Mouse (Mus musculus): ENCODE results near the gene B9d1. TPM values are rescaled to one million over a fixed set of nuclear protein-coding genes. Genes with fewer than 3 reads are reported as not detected.

The B9d1 gene
- total RNA-seq, 2 experiments from 2014 or later, result 14.3 to 17.0 TPM

DNA sequence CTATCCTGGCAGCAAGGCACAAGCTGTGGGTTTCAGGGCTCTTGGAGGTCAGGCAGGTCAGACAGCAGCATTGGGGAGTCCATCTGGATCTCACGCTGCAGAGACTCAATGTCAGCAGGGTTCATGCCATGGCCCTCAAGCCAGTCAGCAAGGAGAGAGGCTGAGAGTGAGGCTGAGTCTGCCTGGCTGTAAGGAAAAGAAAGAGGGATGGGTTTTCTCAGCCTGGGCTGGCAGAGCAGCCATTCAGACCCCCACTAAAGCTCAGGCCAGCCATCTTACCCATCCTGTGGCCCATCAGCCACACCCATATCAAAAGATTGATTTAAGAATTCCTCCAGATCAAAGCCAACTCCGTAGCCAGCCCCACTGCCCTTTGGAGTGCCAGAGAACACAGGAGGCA is 15.9 kb upstream of the B9d1 start:
- no peak for DNase-seq

DNA sequence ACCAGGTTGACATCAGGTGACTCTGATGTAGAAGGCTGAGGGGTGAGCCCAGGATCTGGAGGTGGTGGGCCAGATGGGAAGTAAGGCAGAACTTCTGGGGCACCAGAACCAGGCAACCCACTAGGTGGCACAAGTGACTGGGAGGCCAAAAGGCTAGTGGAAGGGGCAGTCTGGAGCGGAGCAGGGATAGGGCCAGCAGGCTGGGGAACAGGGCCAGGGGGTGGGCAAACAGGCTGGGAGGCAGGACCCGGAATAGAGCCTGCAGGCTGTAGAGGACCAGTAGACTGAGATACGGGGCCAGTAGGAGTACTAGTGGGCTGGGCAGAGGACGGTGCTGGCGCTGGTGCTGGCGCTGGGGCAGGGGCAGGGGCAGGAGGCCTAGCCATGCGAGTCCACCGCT is 15.1 kb upstream of the B9d1 start:
- DNase-seq, result no peak

DNA sequence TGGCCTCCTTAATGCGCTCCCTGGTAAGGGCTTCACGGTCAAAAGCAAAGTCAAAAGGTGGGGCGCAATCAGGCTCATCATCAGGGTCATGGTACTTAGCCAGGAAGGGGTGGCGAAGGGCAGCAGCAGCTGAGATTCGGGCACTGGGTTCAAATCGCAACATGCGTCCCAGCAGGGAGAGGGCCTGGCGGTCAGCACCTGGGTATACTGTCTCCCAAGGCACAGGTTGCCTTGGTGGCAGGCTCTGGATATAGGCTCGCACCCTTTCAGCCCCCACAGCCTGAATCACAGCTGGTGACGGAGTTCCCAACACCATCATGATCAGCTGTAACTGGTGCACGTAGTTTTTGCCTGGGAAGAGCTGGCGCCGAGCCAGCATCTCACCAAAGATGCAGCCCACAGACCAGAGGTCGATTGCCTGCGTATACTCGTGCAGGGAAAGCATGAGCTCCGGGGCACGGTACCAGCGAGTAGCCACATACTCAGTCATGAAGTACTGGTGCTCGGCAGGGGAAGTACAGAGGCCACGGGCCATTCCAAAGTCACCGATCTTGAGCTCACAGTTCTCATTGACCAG is 13.9 kb upstream of the B9d1 start:
- DNase-seq, result no peak

DNA sequence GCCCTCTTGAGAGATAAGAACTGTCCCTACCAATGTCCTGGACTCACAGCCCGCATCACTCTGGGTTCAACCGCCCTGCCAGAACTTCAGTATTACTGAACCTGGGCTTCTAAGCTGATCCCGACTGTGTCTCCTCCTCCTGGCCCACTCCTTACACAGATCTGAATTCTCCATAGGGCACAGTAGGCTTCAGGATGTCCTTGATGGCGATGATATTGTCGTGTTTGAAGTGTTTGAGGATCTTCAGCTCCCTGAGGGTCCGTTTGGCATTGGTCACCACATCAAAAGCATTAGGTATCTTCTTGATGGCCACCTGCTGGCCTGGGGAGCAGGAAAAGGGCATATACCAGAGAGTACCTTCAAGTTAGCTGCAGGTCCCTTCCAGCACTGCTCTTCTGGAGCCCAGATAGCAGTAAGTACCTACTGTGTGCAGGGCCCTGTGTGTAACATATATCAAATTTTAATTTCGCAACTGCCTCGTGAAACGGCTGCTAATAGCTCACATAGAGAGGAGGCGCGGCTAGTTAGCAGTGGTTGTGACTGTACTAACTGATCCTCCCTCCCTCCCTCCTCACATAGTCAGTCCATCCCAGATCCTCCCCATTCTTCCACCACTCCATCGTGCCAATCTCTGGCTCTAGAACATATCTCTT is 12.1 kb upstream of the B9d1 start:
- DNase-seq, result no peak

DNA sequence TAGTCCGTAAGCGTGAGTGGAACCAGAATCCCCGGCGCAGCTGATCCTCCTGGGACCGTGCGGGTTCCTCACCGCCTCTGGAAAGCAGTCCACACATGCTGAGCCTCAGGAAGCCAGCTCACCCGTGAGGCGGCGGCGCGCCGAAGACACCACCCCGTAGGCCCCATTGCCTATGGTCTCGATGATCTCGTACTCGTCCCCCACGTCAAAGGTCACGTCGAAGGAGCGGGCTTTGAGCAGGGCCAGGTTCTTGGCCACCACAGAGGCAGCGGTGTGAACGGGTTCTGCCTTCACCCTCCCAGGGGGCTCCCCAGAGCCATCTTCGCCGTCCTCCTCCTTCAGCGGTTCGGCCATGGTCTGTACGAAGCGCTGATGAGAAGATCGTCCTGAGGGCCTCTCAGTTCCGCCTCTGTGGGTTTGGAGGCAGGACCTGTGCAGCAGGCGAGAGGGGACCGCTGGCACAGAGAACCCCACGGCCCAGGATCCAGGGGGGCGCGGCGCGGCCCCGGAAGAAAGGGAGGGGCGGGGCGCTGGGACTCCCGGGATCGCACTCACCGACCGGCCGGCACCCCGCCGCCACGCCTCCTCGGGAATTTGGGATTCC is 11.3 kb upstream of the B9d1 start:
- peak; percentile 44 for DNase-seq

DNA sequence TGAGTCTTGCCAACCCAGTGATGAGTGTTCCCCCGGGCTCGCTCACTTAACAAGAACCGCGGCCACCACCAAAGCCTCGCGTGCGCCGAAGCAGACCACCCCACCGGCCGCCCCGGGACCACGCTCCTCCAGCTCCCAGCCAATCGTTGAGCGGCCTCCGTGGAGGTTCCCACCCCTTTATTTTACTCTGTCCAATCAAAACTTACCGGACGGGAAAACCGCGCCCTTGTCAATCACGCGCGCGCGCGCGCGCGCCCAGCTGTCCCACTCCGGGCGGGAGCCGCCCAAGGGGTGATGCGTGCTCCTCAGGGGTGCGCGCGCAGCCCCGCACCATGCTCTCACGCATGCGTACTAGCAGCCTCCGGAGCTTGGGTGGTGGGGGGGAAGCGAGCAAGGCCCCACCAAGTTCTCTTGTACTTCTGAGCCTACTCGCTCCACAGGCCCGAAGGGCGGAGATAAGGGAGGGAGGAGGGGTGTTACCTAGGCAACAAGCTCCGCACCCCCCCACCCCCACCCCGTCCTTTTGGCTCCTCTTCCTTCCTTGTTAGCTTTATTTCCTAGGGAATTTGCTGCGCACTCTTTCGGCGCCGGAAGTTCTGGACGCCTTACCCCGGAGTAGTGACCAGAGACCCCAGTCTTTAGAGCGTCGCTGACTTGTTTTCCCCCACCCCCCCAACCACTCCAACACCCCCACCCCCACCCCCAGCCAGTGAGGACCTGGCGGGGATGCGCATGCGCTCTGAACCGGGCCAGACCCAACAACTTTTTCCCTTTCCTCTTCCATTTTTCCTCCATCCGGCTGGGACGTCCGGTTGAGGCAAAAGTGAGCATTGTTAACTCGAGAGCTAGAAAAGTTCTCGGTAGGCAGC is 10.6 kb upstream of the B9d1 start, which contains the start of gene Mapk7:
Gene Mapk7 (minus strand): TSS at position 278 of the 869 bp plus-strand sequence.
- DNase-seq, result peak; percentile 99

DNA sequence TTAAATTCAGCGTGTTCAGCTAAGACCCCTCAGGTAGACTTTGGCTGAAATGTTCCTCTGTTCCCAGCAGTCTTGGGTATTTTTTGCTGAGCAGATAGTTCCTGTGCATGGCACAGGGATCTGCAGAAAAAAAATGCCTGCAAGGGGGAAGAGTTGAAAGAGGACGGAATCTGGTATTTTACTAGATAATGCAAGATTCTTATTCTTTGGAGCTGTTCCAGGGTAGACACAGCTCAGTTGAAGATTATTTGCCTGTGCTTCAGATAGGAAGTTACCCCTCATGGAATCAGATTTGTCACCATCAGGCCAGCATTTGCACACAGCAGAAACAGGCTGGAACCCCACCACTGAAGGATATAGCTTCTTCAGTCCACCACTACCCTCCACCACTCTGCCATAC is 9.4 kb upstream of the B9d1 start:
- no peak for DNase-seq

DNA sequence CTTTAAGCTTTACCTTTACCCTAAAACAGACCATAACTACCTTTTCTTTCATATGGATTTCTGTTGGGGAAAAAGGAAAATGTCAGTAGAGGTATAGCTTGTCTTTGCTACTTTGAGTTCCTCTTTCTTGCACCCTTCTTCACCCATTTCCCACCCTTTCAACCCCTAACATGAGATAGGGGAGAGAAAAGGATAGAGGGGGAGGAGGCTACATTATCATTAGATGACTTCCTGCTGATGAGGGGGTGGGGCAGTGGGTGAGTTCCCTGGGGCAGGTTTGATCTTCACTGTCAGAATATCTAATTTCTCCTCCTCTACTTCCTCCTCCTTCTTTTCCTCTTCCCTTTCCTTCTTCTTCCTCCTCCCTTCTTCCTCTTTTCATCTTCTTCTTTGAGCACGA is 7.5 kb upstream of the B9d1 start:
- no peak for DNase-seq

DNA sequence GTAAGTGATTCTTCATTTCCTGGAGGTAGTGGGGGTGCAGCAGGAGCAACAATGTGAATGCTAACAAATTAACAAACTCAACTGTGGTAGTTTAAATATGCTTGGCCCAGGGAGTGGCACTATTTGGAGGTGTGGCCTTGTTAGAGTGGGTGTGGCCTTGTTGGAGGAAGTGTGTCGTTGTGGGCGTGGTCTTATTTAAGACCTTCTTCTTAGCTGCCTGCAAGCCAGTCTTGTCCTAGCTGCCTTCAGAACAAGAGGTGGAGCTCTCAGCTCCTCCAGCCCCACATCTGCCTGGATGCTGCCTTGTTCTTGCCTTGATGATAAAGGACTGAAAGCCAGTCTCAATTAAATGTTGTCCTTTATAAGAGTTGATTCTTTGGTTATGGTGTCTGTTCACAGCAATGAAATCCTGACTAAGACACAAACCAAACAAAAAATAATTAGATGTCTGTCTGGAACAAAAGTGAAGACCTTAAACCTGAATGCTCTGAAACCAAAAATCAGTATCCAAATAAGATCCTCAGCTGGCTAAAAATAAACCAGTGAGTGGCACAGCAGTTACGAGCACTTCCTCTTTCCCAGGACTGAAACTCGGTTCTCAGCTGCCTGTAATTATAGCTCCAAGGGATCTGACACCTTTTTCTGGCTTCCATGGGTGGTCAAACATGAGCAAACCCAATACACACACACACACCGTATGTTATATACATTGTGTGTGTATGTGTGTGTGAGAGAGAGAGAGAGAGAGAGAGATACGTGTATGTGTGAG is 6.0 kb upstream of the B9d1 start:
- no peak for DNase-seq

DNA sequence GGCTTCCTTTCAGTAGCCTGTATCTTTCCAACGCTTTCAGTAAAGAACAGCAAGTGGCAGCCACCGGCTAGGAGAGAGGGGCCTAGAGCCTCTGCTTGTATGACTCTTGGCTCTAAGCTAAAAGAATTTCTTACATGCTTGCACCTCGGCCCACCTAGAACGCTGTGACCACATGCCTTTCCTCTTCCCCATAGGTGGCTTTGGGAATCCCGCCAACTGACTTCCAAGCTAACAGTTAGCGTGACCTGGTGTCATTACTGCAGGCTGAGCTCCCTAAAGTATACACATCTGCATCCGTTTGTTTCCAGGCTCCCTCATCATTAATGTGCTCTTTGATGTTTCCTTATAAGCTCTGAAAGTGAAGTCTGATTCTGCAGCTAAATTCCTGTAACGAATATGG is 1.0 kb upstream of the B9d1 start:
- DNase-seq, result no peak

DNA sequence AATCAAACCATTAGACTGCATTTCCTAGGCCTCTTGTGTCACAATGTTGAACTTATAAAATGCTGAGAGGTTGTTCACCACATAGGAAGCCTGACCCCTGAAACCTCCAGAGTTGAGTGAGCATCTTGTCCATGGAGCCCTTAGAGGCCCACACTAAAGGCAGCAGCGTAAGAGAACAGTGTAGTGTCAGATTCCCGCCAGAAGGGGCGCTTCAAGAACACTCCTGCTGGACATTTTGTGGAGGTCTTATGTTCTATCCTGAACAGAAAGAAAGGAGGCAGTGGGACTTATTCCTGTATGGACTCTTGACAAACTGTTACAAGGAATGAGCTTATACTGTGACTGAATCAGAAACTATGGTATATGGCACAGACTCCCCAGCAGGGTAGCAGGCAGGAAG is 10.0 kb downstream of the B9d1 start:
- DNase-seq, result peak; percentile 47

DNA sequence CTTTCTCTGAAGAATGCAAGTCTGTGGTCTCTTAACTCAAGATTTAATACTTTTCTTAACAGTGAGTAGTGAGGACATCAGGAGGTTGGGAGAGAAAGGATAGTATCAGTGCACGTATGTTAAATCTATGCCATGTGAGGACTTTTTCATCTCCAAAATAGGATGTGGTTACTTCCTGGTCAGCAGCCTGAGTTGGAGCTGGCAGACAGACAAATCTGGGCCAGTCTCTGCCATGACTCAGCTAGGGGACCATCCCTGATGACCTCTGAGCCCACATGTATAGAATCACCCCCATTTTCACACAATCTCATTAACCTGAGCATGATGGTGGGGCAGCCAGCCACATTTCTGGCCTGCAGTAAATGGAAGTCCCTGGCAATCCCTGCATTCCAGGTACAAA is 13.0 kb downstream of the B9d1 start:
- no peak for DNase-seq

DNA sequence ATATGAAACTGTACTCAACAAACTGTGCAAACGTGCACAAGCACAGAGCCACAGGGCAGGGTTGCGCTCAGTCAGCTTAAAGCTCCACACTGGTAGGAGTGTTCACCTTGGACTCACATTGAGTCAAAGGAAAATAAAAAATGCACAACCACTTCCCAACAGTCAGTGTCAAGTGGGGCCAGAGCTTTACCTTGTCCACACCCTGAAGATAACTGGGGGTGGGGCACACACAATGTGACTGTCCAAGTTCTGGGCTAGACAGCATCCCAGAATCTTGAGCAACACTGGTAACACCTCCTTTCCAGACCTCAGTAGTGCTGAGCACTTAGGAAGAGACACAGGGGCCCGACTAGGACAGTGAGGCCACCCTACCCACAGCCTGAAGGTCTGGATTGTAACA is 13.9 kb downstream of the B9d1 start:
- DNase-seq, result no peak

DNA sequence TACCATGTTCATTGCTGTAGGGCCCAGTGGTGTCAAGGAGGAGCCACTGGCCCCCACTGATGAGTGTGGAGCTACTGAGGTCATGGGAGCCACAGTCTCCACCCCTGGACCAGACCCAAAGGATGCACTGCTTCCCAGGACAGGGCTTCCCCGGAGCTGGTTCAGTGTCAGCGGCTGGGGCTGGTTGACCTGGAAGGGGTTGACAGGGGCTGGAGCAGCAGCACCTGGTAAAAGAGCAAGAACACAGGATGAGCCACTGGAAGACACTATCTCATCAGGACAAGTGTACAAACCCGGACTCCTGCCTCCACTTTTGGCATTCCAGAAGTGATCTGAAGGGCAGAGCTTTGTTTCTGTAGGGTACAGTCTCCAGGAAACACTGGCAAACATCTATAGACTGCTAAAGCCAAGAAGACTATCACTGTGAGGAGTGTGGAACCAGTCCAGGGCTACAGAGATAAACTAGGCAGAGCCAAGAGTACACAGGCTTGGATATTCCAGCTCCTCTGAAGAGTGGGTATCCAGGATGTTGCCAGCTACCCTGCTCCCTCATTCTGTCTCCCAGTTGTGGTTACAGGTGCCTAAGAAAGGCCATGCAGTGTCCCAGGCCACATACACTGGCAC is 14.7 kb downstream of the B9d1 start:
- DNase-seq, result no peak

DNA sequence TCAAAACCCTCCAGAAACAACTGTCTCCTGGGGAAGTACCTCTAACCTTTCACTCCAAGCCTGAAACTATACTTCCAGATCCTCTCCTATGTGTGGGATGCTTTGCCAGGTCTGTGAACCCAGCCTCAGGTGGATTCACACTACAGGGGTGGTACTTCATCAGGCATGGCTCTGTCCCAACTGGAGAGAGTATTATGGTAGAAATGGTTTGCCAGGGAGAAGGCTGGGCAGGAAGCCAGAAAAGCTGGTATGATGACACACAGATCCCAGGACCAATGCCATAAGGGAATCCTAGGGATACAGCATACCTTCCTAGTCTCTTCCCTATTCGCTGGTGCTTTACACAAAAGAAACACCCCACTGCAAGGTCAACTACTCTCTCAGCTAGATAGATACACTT is 21.9 kb downstream of the B9d1 start:
- DNase-seq, result peak; percentile 62

DNA sequence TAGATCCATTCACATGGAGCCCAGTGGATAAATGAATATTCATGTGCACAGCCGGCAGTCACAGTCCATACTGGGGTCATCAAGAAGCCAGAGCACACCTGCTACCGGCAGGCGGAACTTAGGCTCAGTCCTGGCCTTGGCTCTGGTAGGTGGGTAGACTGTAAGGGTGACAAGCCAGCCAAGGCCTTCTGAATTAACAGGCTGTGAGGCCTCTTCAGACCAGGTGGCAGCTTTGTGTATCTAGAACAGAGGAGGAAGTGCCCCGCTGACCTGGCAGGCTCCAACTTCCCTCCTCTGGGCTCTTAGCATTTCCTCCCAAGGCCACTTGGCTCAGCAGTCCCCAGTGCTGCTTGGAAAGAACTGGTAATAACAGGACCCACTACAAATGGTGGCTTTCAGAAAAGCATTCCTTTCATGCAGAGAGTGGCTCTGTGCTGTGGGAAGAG is 24.3 kb downstream of the B9d1 start:
- peak; percentile 26 for DNase-seq

DNA sequence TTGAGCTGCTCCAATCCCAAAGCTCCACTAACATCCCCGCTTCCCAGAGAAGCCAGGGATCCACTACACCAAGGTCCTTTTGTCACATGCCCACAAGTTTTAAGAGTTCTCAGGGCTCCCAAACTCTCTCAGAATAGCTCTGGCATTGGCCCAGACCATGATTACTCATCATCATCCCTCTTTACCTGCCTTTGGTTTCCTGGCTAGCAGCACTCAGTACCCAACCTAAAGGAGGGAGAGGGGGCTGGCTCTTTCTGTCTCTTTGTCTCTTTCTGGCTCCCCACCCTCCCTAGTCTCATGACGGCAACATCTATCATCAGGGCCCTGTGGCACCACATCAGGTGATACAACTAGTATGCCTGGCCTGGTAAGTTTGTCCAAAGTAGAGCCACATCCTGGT is 27.9 kb downstream of the B9d1 start:
- peak; percentile 31 for DNase-seq

DNA sequence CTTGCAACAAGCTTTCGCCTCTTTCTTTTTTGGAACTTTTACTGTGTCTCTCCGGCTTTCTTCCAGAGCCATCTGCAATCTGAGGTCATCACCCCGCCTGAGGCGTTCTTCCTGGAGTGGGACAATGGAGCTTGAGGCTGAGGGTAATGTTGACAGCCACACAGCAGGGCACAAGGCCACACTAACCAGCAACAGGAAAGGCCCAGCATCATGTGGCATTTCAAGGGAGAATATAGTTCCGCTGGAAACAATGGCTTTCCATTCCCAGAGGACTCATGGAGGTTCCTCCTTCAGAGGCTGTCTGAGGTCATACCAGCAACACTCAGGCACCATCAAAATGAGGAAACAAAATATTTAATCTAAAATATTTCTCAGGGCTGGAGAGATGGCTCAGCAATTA is 28.6 kb downstream of the B9d1 start:
- DNase-seq, result peak; percentile 25

DNA sequence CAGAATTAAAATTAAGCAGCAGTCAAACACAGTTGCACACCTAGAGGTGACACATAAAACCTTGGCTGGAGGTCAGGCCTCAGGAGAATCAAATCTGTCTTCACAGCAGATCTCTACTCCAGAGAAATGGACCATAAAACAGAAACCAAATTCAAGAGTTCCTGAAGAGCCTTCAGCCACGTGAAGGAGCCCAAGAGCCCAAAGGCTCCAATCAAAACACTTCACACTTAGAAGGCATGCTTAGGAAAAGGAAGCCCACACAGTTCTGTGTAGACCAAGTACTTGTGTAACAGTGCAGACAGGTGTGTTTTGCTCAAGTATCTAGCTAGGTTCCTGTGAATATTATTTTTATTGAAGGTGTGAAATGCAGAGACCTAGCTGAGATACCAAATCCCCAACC is 30.6 kb downstream of the B9d1 start:
- no peak for DNase-seq

DNA sequence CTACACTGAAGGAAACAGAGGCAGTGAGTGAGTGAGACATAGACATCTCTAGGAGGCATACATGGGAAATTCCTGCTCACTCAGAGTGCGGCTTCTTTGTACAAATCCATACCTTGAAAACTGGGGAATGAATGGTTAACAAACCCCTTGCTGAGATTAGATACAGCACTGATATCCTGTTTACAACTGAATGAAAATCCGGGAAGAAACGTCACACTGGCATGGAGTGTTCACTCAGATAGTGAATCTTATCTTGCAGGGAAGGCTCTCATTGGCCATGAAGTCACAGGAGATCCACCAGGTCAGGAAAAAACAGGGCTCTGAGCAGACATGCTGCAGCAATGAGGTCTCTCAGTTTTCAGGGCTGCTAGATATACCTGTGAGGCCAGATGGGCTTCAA is 32.0 kb downstream of the B9d1 start:
- DNase-seq, result no peak

DNA sequence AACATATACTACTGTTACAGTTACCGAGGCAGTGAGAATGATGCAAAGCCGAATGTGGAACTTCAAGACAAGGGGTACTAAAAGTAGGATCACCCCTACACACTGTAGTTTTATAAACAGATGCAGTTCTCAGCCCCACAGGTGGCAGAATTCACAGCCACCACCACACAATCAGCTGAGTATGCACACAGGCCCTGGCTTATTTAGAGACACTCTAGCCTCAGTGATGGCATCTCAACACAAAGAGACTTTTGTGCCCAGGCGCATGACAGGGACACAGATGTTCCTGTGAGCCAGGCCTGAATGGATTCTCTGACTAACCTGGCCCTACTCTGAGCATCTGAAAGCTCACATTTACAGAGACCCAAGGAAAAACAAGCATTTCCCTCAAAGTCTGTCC is 32.4 kb downstream of the B9d1 start:
- no peak for DNase-seq

DNA sequence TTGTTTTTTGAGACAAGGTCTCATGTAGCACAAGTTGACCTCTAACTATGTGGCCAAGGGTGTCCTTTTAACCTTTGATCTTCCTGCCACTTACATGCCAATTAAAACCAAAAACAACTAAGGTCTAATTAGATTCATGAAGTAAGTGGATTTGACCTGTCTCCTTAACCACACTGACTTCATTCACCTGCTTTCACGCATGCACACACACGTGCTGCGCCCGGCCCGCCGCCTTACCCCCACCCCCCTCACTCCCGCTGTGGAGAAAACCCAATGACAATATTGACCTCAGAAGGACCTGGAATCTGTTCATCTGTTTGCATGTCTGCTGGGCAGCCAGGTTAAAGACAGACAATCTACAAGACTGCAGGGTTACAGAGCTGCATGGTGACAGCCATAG is 35.7 kb downstream of the B9d1 start:
- DNase-seq, result no peak
